Mouse (Mus musculus) midbrain, embryonic 16.5 days (tissue): ENCODE results near the gene Coro1c. TPM values are rescaled to one million over a fixed set of nuclear protein-coding genes. Genes with fewer than 3 reads are reported as not detected.

Experiments
- ATAC-seq: fragments of 200-750 bp; cut with Nextera tagmentation; 2 replicates; pipeline ENCODE4 v1.8.0; 2017; ENCODE audit warnings: moderate TSS enrichment
- H3K27ac ChIP-seq: fragments of 300-500 bp; sonication (generic); 2 replicates; pipeline ENCODE4 v1.5.1; 2014; ENCODE audit warnings: mild to moderate bottlenecking, low read length, mixed read lengths
- H3K27me3 ChIP-seq: fragments of 300-500 bp; sonication (generic); 2 replicates; pipeline ENCODE4 v1.6.1; 2014; ENCODE audit warnings: low read depth, low read length, mixed read lengths; ENCODE audit not compliant: control insufficient read depth, insufficient read depth
- H3K36me3 ChIP-seq: fragments of 300-500 bp; sonication (generic); 2 replicates; pipeline ENCODE4 v1.6.1; 2014; ENCODE audit warnings: mild to moderate bottlenecking, low read length, moderate library complexity, mixed read lengths; ENCODE audit not compliant: control insufficient read depth, insufficient read depth
- H3K4me1 ChIP-seq: fragments of 300-500 bp; sonication (generic); 2 replicates; pipeline ENCODE4 v1.6.1; 2014; ENCODE audit warnings: mild to moderate bottlenecking, low read length, mixed read lengths; ENCODE audit not compliant: control insufficient read depth, insufficient read depth
- H3K4me2 ChIP-seq: fragments of 300-500 bp; sonication (generic); 2 replicates; pipeline ENCODE4 v1.6.1; 2014; ENCODE audit warnings: mild to moderate bottlenecking, low read length, mixed read lengths
- H3K4me3 ChIP-seq: fragments of 300-500 bp; sonication (generic); 2 replicates; pipeline ENCODE4 v1.5.1; 2014; ENCODE audit warnings: low read depth, mild to moderate bottlenecking, low read length, moderate library complexity, mixed read lengths
- H3K9ac ChIP-seq: fragments of 300-500 bp; sonication (generic); 2 replicates; pipeline ENCODE4 v1.6.1; 2014; ENCODE audit warnings: low read depth, low read length, mixed read lengths
- H3K9me3 ChIP-seq: fragments of 300-500 bp; sonication (generic); replicated peaks from 2 replicates; pipeline ENCODE4 v1.6.1; 2014; ENCODE audit warnings: mild to moderate bottlenecking, low read length, mixed read lengths; ENCODE audit not compliant: control insufficient read depth, poor library complexity, severe bottlenecking
- WGBS: fragments of 180-500 bp; shearing (Covaris S2); extraction: QIAGEN DNeasy Blood & Tissue Kit; methylation state at CpG from one replicate; pipeline ENCODE4 v1.1.7; 2014; 5-methylcytosine and 5-hydroxymethylcytosine counted together
- polyA plus RNA-seq: library from polyadenylated mRNA; unstranded; fragments of >200 nt; fragmentation: Nextera tagmentation; extraction: Ambion mirVana; gene quantifications from 2 replicates; pipeline ENCODE4 v1.2.1, GENCODE M21; 2015

Coro1c gene
- polyA plus RNA-seq, 1 experiment from 2014 or later = 209 TPM

DNA sequence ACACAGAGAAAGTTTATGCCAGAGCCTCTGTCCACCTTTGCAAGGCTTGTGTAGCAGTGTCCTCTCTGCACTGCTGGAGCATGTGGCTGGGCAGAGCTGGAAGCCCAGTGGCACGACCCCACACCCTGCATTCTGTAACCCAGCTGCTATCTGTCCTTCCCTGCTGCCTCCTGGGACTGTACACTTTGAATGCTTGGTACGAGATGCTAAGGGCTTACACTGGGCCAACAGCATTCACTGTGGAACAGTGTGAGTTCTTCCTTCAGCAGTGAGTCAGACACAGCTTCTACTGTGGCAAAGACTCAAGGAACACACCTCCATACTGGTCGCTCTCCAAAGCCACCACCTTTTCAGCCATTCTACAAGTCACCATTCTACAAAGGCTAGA lies 25.2 kb downstream of the Coro1c start:
- no peaks in the 10 kb centered on the region for H3K27me3 ChIP-seq
- no peak overlapping the region for H3K4me2 ChIP-seq
- peaks cover 23% of the 10 kb centered on the region for H3K4me1 ChIP-seq
- no peak overlapping the region for H3K4me3 ChIP-seq
- peak overlapping the region; percentile 74 for H3K27ac ChIP-seq
- 39% methylated on average over 3 of the region's 3 CpGs for WGBS
- no peak for ATAC-seq
- peaks cover 20% of the 10 kb centered on the region for H3K36me3 ChIP-seq
- H3K9ac ChIP-seq = no peak overlapping the region
- H3K9me3 ChIP-seq = no peaks in the 10 kb centered on the region

DNA sequence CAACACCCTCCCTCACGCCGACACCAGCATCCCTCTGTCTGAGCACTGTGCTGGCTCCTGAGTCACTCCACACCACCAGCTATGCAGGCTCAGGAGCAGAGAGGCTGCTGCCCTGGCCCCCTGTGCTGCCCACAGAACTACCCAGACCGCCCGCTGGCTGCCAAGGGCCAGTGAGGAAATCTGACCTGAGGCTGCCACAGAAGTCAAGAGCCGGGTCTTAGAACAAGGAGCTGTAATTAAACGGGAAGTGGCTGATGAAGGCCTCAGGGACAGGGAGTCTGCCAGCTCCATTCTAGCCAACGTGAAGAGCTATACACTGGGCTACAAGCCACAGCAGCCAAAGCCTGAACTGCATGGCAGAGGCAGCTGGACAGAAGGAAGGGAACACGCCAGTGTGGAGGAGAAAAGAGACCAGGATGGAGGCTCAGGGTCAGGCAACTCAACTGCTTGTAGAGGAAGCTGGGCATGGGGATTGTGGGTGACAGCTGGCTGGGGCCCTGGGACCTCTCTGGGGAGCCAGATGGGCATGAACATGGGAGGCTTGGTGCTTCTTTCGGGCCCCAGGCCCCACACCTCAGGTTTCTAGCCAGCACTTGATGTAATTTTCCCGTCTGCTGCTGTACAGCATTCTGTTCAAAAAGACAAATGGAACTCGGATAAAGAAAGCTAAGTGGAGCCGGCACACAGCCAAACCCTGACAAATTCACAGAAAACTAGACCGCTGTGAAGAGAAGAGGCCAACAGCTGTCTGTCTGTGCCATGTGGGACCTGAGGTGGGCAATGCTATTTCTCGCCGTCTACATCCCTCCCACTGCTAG lies 25.8 kb downstream of the Coro1c start:
- Histone ChIP-seq H3K9ac (peak overlapping the region; percentile 28; the same call in 1 of the 2 replicates), H3K27me3 (no peaks in the 10 kb centered on the region), H3K4me2 (no peak overlapping the region), H3K36me3 (peaks cover 20% of the 10 kb centered on the region), H3K9me3 (no peaks in the 10 kb centered on the region), H3K27ac (peak overlapping the region; percentile 74), H3K4me3 (no peak overlapping the region), H3K4me1 (peaks cover 23% of the 10 kb centered on the region)
- 44% methylated on average over 15 of the region's 15 CpGs for whole genome bisulfite sequencing
- no peak for ATAC-seq

DNA sequence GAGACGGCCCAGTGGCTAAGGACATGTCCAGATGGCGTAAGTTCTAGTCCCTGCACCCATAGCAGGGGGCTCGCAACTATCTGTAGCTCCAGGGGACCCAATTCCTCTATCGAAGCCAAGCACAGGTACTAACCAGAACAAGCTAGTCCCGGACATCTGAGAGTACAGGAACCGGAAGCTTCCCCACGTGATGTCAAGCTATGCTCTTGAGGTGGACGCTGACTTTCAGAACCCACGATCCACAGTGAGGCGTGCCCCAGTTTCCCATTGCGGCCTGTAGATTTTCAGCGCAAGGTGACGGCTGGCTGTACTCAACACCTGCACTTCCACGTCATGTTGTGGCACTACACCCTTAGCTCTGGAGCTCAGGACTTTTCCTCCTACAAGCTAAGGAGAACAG lies 27.4 kb downstream of the Coro1c start:
- Histone ChIP-seq H3K36me3 (peaks cover 20% of the 10 kb centered on the region), H3K4me1 (peaks cover 24% of the 10 kb centered on the region), H3K27me3 (no peaks in the 10 kb centered on the region), H3K27ac (no peak overlapping the region), H3K9me3 (no peaks in the 10 kb centered on the region), H3K4me3 (no peak overlapping the region), H3K9ac (no peak overlapping the region), H3K4me2 (no peak overlapping the region)
- 95% methylated on average over 14 of the region's 14 CpGs for WGBS
- no peak for ATAC-seq

DNA sequence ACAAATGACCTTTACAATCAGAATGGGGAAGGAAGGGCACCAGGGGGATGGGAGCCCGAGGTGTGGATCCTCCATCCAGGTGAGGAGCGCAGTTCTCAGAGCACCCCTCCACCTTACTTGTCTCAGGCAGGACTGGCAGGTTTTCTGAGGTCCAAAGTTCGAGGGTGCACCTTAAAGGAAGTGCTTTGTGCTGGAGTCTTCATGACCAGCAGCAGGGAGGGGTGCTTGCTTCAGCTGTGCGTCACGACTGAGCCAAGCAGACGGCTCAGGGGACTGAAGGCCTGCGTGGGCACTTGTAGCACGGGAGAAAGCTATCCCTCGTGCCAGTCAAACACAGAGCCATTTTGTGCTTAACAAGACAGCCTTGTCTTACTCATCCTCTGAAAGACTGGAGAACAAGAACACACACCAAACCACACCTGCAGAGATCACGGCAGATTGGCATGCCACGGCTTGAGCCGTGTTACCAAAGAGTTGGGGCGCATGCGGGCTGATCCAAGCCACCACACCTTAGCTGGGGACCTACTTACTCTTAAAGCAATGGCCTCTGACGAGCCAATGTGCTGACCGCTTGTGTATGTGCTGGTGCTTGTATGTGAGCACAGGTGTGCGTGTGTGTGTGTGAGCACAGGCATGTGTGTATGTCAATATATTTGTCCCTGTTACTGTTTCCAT lies 29.5 kb downstream of the Coro1c start:
- H3K27me3 ChIP-seq = no peaks in the 10 kb centered on the region
- ATAC-seq = no peak
- peaks cover 27% of the 10 kb centered on the region for H3K4me1 ChIP-seq
- H3K36me3 ChIP-seq = peaks cover 25% of the 10 kb centered on the region
- H3K4me3 ChIP-seq = no peak overlapping the region
- 94% methylated on average over 17 of the region's 17 CpGs for WGBS
- H3K27ac ChIP-seq = no peak overlapping the region
- no peak overlapping the region for H3K4me2 ChIP-seq
- no peaks in the 10 kb centered on the region for H3K9me3 ChIP-seq
- no peak overlapping the region for H3K9ac ChIP-seq

GRCm38 (mm10) chr5:113877565-113877964 lies 31.0 kb downstream of the Coro1c start:
- no peak overlapping the region for H3K4me3 ChIP-seq
- no peaks in the 10 kb centered on the region for H3K27me3 ChIP-seq
- no peak overlapping the region for H3K4me2 ChIP-seq
- peaks cover 29% of the 10 kb centered on the region for H3K4me1 ChIP-seq
- H3K9ac ChIP-seq = no peak overlapping the region
- WGBS = 67% methylated on average over 3 of the region's 3 CpGs
- no peaks in the 10 kb centered on the region for H3K9me3 ChIP-seq
- ATAC-seq = no peak
- peaks cover 25% of the 10 kb centered on the region for H3K36me3 ChIP-seq
- H3K27ac ChIP-seq = no peak overlapping the region

DNA sequence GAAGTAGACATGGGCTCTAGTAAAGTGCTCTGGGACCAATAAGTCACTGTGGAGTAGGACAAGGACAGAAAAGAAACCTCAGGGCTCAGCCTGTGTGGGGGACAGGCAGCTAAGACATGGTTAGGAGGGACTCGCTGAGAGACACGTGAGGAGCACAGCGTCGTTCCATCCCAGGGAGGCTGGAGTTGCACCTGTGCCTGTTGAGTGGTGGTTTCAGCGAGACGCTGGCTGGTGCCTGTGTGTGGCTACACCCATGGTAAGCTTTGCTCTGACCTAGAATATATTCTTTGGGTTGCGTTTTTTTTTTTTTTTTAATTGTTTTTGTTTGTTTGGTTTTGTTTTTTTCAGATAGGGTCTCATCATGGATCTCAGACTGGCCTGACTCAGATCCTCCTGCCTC lies 32.4 kb downstream of the Coro1c start:
- WGBS = 92% methylated on average over 7 of the region's 7 CpGs
- H3K4me1 ChIP-seq = peaks cover 41% of the 10 kb centered on the region
- no peaks in the 10 kb centered on the region for H3K9me3 ChIP-seq
- H3K4me3 ChIP-seq = no peak overlapping the region
- H3K27me3 ChIP-seq = no peaks in the 10 kb centered on the region
- ATAC-seq = no peak
- H3K36me3 ChIP-seq = peaks cover 21% of the 10 kb centered on the region
- 0 out of 2 replicates have a peak overlapping the region, but pooled peaks have one; percentile 17 for H3K27ac ChIP-seq
- H3K9ac ChIP-seq = no peak overlapping the region
- no peak overlapping the region for H3K4me2 ChIP-seq

DNA sequence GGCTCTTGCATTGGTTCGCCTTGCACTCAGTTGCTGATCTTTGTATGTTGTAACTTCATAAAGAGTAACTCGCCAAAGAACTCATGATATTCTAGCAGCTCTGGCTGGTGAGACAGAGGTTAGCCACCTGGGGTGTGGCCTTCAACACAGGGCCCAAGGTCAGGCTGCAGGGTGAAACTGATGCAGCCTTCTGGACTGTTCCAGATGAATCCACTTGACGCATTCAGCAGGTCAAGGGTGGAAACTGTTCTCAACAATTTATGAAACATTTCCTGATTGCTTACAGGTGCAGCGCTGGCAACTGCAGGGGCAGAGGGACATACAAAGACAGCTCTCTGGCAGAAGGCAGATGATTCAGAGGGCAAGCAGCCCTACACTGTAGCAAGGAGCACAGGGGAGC lies 32.9 kb downstream of the Coro1c start:
- no peaks in the 10 kb centered on the region for H3K9me3 ChIP-seq
- peaks cover 16% of the 10 kb centered on the region; the same call in 1 of the 2 replicates for H3K36me3 ChIP-seq
- 0 out of 2 replicates have a peak overlapping the region, but pooled peaks have one; percentile 17 for H3K27ac ChIP-seq
- 97% methylated on average over 4 of the region's 4 CpGs for WGBS
- peaks cover 46% of the 10 kb centered on the region for H3K4me1 ChIP-seq
- no peak overlapping the region for H3K9ac ChIP-seq
- no peak for ATAC-seq
- H3K4me3 ChIP-seq = no peak overlapping the region
- no peak overlapping the region for H3K4me2 ChIP-seq
- no peaks in the 10 kb centered on the region for H3K27me3 ChIP-seq

- H3K4me2 ChIP-seq = peak overlapping the region; percentile 49; the same call in 1 of the 2 replicates
- H3K27ac ChIP-seq = peak overlapping the region; percentile 98
- H3K9me3 ChIP-seq = no peaks in the 10 kb centered on the region
- peaks cover 54% of the 10 kb centered on the region for H3K4me1 ChIP-seq
- H3K9ac ChIP-seq = peak overlapping the region; percentile 65
- no peaks in the 10 kb centered on the region for H3K27me3 ChIP-seq
- no peak for ATAC-seq
- peaks cover 9% of the 10 kb centered on the region; the same call in 1 of the 2 replicates for H3K36me3 ChIP-seq
- no peak overlapping the region for H3K4me3 ChIP-seq
- 43% methylated on average over 19 of the region's 19 CpGs for WGBS
These were observed 34.2 kb downstream of the Coro1c start for GRCm38 (mm10) chr5:113874063-113875024.
